Mouse (Mus musculus) urinary bladder, postnatal 10 days (tissue): ENCODE data around the gene Parg.

Source experiments
- DNase-seq: peaks from one replicate; pipeline ENCODE4 v3.0.0; 2022; ENCODE audit warnings: low spot score

Parg gene

GRCm38 (mm10) chr14:32321732-32322685 is 120.3 kb downstream of the Parg start, which contains the start of gene Ogdhl:
Gene Ogdhl, plus strand, starts transcription at chr14:32322019.
- no peak for DNase-seq

DNA sequence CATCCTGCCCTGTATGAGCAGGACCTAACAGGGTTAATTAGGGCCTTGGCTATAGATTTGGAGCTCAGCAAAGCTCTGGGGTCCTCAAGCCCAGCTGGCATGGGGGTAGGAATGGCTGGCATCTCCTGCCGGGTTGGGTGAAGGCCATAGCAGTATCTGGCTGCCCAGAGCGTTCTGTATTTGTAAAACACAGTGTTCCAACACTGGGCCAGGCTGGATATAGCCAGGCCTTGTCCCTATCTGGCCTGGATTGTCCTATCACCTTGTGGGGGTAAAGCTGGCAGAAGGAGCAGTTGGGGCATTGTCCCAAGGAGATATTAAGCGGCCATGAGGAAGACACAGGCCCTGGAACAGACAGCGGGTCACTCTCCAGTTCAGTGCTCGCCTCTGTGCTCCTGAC is 121.5 kb downstream of the Parg start:
- DNase-seq, result no peak

- no peak for DNase-seq
These were observed 125.6 kb downstream of the Parg start for GRCm38 (mm10) chr14:32327366-32327765.

DNA sequence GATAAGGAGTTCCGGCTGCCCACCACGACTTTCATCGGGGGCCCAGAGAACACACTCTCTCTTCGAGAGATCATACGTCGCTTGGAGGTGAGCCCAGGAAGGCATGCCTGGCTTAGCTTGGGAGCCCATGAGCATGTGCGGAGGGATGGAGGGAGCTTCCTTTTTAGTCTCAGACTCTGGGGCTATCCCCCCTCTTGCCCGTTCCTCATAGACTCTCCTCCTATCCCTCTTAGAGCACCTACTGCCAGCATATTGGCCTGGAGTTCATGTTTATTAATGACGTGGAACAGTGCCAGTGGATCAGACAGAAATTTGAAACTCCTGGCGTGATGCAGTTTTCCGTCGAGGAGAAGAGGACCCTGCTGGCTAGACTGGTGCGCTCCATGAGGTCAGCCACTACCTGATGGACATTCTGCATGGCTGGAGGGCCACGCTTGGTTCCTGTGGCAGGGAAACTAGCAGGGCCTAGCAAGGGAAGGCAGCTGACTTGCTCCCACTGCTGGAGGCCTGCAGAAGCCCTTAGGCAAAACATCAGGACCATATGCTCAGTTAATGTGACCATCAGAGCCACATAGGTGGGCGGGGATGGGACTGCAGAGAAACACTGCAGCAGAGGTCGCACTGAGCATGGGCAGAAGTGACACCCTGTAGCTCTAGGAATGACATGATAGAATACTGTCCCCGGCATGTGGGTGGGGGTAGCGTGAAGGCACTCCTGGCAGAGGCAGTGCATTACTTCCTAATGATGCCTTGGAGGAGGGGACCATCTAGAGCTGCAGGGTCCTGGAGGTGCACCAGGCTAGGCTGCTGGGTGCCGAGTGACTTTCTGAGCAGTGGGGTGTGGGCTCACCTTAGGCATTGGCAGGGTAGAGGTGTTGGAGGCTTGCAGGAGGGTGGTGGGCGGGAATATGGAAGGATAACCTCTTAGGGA is 131.0 kb downstream of the Parg start:
- no peak for DNase-seq

GRCm38 (mm10) chr14:32336021-32336420 is 134.3 kb downstream of the Parg start:
- DNase-seq, result no peak

DNA sequence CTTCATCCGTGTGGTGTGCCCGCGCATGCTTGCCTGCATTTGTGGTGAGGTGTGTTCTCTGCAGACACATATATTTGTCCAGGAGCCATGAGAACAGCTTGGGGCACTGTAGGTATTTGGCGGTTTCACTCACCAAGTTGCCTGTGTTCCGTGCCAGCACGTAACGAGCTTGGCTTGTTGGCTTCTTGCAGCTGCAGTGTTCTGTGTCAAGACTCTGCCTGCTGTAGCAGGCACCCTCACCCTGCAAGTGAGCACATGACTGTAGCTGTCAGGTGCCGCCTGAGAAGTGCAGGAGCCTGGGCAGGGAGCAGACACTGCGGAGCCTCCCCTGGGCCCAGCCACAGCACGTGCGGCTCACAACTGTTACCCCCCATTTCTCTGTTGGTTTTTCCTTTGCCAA is 134.8 kb downstream of the Parg start:
- DNase-seq, result no peak

- DNase-seq, result no peak
These were observed 140.1 kb downstream of the Parg start for GRCm38 (mm10) chr14:32341823-32342222.

DNA sequence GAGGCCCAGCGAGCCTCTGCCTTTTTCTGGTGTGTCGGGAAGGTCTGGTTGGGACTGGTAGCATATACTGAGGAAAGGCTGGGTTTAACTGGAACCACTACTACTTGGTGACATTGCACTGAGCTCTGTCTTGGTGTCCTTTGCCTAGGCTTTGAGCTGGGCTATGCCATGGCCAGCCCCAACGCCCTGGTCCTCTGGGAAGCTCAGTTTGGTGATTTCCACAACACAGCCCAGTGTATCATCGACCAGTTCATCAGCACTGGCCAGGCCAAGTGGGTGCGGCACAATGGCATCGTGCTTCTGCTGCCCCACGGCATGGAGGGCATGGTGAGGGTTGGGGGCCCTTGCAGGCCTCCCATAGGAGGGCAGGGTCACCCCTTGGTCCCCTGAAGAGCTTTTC is 142.4 kb downstream of the Parg start:
- DNase-seq, result no peak

DNA sequence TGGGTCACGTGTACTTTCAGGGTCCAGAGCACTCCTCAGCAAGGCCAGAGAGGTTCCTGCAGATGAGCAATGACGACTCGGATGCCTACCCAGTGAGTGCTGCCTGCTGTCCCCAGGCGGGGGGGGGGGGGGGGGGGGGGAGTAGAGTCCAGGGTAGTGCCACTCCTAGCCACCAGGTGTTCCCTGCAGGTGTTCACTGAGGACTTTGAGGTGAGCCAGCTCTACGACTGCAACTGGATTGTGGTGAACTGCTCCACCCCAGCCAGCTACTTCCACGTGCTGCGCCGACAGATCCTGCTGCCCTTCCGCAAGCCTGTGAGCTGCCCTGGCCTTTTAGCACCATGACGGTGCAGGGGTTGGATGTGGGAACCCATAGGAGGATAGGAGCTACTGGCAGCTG is 142.9 kb downstream of the Parg start:
- DNase-seq, result no peak
